Mouse (Mus musculus) erythroblast, embryonic 14.5 days (primary cell): ENCODE results near the gene Brsk2. TPM values are rescaled to one million over a fixed set of nuclear protein-coding genes. Genes with fewer than 3 reads are reported as not detected.

Experiments used
- H3K27me3 ChIP-seq: 2 replicates; pipeline ENCODE4 v1.6.1; 2012; ENCODE audit warnings: inconsistent platforms; ENCODE audit not compliant: control insufficient read depth
- H3K36me3 ChIP-seq: 2 replicates; pipeline ENCODE4 v1.6.1; 2012; ENCODE audit warnings: mild to moderate bottlenecking, inconsistent platforms; ENCODE audit not compliant: control insufficient read depth
- H3K4me1 ChIP-seq: 2 replicates; pipeline ENCODE4 v1.6.1; 2012; ENCODE audit warnings: inconsistent platforms; ENCODE audit not compliant: control insufficient read depth
- H3K4me3 ChIP-seq: replicated peaks from 2 replicates; pipeline ENCODE3; 2012; ENCODE audit warnings: moderate library complexity, mild to moderate bottlenecking, inconsistent platforms
- H3K9me3 ChIP-seq: 2 replicates; pipeline ENCODE4 v1.6.1; 2012; ENCODE audit warnings: low read length, inconsistent platforms, mixed read lengths; ENCODE audit not compliant: control insufficient read depth
- GATA1 ChIP-seq: IDR thresholded peaks from 2 replicates; pipeline ENCODE4 v1.6.1; 2012; ENCODE audit warnings: low read length, inconsistent platforms, mixed read lengths
- TAL1 ChIP-seq: IDR thresholded peaks from 3 replicates; pipeline ENCODE4 v1.6.1; 2012; ENCODE audit warnings: low read length, inconsistent platforms, mixed read lengths
- polyA plus RNA-seq: library from polyadenylated mRNA; stranded (reverse); fragments of >175 nt; gene quantifications from 2 replicates; pipeline ENCODE4 v1.2.3, GENCODE M21; 2012

Gene Brsk2
- polyA plus RNA-seq, 1 experiment = 0.02 TPM

DNA sequence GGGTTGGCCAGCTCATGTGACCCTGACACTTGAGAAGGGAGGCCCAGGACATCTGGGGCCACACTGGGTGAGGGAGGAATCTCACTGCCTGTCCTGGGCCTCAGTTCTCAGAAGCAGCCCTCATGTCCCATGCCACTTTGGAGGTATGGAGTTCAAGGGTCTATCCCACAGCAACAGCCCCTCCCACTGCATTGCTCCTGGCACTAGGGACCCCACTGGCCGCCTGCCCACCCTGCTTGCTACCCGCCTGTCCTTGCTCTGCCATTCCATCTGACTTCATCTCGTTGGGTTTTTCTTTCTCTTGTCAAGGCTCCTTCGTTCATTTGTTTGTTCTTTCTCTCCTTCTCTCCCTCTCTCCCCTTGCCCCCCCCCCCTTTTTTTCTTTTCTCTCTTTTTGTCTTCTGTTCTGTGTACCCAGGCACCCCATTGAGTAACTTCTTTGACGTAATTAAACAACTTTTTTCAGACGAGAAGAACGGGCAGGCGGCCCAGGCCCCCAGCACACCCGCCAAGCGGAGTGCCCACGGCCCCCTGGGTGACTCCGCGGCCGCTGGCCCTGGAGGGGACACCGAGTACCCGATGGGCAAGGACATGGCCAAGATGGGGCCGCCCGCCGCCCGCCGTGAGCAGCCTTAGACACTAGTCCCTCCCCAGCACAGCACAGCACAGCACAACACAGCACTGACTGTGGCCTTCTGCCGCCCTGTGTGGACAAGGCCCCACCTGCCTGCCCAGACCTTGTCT is 52.2 kb downstream of the Brsk2 start:
- H3K4me3 ChIP-seq = no peak overlapping the region
- H3K27me3 ChIP-seq = no peaks in the 10 kb centered on the region
- H3K4me1 ChIP-seq = no peaks in the 10 kb centered on the region
- H3K9me3 ChIP-seq = no peaks in the 10 kb centered on the region
- H3K36me3 ChIP-seq = peaks cover 41% of the 10 kb centered on the region
- TF ChIP-seq TAL1 (no peak), GATA1 (no peak)

DNA sequence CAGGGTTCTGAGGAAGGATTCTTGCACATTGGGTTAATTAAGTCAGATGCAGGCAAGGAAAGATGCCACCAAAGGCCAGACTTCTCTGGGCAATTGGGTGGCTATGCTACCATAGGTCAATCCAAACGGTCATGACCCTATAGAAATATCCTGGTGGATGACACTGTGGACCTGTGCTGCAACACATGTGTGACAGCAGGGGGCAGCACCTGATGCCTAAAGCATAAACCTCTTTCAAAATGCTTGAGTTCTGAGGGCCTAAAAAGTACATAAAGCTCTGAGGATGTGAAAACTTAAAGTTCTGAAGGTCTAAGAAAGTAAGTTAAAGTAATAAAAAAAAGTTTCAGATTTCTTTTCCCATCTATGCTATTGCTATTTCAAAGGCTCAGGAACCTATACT is 67.0 kb downstream of the Brsk2 start:
- H3K36me3 ChIP-seq = peaks cover 99% of the 10 kb centered on the region
- TF ChIP-seq TAL1 (no peak), GATA1 (no peak)
- peaks cover 29% of the 10 kb centered on the region for H3K4me1 ChIP-seq
- H3K27me3 ChIP-seq = no peaks in the 10 kb centered on the region
- H3K4me3 ChIP-seq = no peak overlapping the region
- no peaks in the 10 kb centered on the region for H3K9me3 ChIP-seq

GRCm38 (mm10) chr7:142019699-142020098 is 70.1 kb downstream of the Brsk2 start:
- Histone ChIP-seq H3K9me3 (no peaks in the 10 kb centered on the region), H3K36me3 (peaks cover 99% of the 10 kb centered on the region), H3K4me3 (no peak overlapping the region), H3K4me1 (peaks cover 57% of the 10 kb centered on the region), H3K27me3 (no peaks in the 10 kb centered on the region)
- TF ChIP-seq TAL1 (no peak), GATA1 (no peak)

DNA sequence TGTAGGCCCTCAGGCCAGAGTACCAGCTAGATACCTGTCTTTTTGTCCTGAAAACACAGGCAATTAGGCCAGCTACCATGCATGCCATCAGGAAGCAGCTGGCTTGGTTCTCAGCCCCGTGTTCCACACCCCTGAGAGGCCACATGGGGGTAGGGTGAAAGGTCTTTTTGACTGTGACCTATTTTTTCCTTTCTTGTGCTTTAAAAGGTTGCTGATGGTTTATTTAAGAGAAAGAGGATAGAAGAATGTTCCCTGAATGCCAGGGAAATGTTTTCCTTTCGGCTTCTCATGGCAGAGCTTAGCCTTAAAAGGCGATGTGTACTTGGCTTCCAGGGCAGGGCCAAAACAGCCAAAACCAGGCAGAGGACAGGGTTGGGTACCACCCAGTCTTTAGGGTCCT is 71.3 kb downstream of the Brsk2 start:
- peaks cover 66% of the 10 kb centered on the region for H3K4me1 ChIP-seq

GRCm38 (mm10) chr7:142025196-142025595 is 75.6 kb downstream of the Brsk2 start:
- H3K36me3 ChIP-seq = peaks cover 72% of the 10 kb centered on the region
- peak overlapping the region; percentile 68 for H3K4me3 ChIP-seq
- H3K4me1 ChIP-seq = peaks cover 74% of the 10 kb centered on the region
- no peaks in the 10 kb centered on the region for H3K9me3 ChIP-seq
- TF ChIP-seq GATA1 (no peak), TAL1 (no peak)
- H3K27me3 ChIP-seq = no peaks in the 10 kb centered on the region

More for the DNA sequence above, 71.3 kb downstream of the Brsk2 start:
- H3K9me3 ChIP-seq = no peaks in the 10 kb centered on the region
- no peak for TF ChIP-seq TAL1
- TF ChIP-seq GATA1 = no peak
- no peaks in the 10 kb centered on the region for H3K27me3 ChIP-seq
- peaks cover 99% of the 10 kb centered on the region for H3K36me3 ChIP-seq
- H3K4me3 ChIP-seq = peak overlapping the region; percentile 1

DNA sequence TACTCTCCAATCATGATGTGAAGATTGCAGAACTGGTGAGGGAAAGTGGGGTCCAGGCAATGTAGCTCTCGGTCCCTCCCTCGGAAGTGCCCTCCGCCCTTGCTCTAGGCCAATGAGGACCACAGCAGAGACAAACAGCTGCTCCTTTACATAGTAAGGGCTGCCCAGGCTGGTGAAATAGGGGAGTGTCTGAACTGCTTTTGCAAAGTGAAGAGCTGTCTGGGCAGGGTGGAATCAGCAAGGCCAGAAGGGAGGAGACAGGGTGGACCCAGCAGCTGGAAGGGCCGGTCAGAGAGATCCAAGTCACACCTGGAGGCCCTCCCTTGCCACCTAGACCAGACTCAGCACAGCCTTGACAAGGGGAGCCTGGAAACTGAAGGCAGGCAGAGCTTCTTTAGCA is 76.4 kb downstream of the Brsk2 start:
- peaks cover 68% of the 10 kb centered on the region for H3K4me1 ChIP-seq
- H3K4me3 ChIP-seq = peak overlapping the region; percentile 68
- H3K36me3 ChIP-seq = peaks cover 67% of the 10 kb centered on the region
- TF ChIP-seq GATA1 (no peak), TAL1 (peak; percentile 34; the same call in 1 of the 3 replicates)
- H3K9me3 ChIP-seq = no peaks in the 10 kb centered on the region
- no peaks in the 10 kb centered on the region for H3K27me3 ChIP-seq

DNA sequence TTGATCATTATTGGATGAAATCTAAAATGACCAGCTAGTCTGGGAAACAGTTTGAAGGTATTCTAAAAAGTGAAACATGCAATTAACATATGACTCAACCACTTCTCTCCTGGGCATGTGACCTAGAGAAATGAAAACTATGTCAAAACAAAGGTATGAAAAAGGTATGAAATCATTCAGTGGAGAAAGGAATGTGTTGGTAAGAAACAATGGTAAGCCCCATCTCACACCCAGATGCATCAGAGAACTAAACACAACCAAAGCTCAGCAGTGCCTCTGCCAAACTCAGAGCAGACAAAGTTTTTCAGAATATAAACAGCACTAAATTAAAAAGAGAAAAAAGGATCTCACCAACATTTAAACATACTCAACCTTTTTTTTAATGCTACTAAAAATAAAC is 80.5 kb downstream of the Brsk2 start:
- no peak overlapping the region for H3K4me3 ChIP-seq
- no peak for TF ChIP-seq TAL1
- no peak for TF ChIP-seq GATA1
- H3K36me3 ChIP-seq = peaks cover 62% of the 10 kb centered on the region
- peaks cover 53% of the 10 kb centered on the region for H3K4me1 ChIP-seq
- no peaks in the 10 kb centered on the region for H3K9me3 ChIP-seq
- H3K27me3 ChIP-seq = no peaks in the 10 kb centered on the region

- Histone ChIP-seq H3K4me1 (peaks cover 48% of the 10 kb centered on the region), H3K36me3 (peaks cover 80% of the 10 kb centered on the region), H3K4me3 (no peak overlapping the region), H3K9me3 (no peaks in the 10 kb centered on the region), H3K27me3 (no peaks in the 10 kb centered on the region)
- TF ChIP-seq GATA1 (no peak), TAL1 (no peak)
These were observed 84.6 kb downstream of the Brsk2 start for GRCm38 (mm10) chr7:142034198-142034597.

DNA sequence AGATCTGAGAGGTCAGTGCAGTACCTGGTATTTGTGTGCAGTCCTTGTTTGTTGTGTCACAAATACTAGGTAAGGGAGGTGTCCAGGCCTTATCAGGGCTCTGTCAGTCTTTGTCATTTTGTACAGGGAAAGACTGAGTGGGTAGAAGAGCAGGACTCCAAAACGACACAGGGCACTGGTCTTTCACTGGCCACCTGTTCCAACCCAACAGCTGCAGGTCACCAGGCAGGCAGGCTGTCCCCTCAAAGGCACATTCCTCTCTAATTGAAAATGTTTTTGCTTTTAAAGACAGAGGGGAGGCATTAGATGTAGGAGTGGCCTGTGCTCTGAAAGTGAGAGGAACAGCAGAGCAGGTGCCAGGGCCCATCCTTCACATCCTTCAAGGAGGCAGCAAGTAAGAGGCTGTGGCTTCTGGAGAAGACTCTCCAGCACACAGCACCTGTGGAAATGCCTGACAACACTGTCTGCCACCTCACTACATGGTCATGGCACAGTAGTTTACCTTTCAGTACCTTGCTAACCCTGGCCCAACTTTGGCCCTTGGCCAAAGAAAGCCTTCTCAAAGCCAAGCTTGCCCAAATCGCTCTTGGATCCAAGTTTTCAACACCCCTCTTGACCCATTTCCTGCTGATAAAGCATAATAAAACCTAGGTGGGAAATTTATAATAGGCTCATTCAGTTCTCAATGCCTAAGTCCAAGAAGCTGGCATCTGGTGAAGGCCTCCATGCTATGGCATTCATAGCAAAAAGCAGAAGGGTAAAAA is 85.7 kb downstream of the Brsk2 start:
- H3K27me3 ChIP-seq = no peaks in the 10 kb centered on the region
- peaks cover 49% of the 10 kb centered on the region for H3K4me1 ChIP-seq
- TF ChIP-seq GATA1 = no peak
- TF ChIP-seq TAL1 = no peak
- no peak overlapping the region for H3K4me3 ChIP-seq
- H3K36me3 ChIP-seq = peaks cover 90% of the 10 kb centered on the region
- no peaks in the 10 kb centered on the region for H3K9me3 ChIP-seq
